Mouse (Mus musculus) embryonic fibroblast, embryonic 13.5 days (primary cell): ENCODE measurements around the gene Kat8. TPM values are rescaled to one million over a fixed set of nuclear protein-coding genes. Genes with fewer than 3 reads are reported as not detected.
A peak's percentile ranks its signal among the peaks of the same experiment; 100 is the strongest.

Experiments used
- H3K27ac ChIP-seq: 2 replicates; pipeline ENCODE4 v1.5.1; 2012; ENCODE audit warnings: low read length, control low read depth, inconsistent platforms; ENCODE audit not compliant: insufficient read depth
- H3K4me1 ChIP-seq: 2 replicates; pipeline ENCODE4 v1.6.1; 2011; ENCODE audit warnings: low read length; ENCODE audit not compliant: control insufficient read depth, insufficient read depth
- H3K4me3 ChIP-seq: 2 replicates; pipeline ENCODE4 v1.5.1; 2011; ENCODE audit warnings: mild to moderate bottlenecking, control low read depth, low read length; ENCODE audit not compliant: insufficient read depth
- CTCF ChIP-seq: IDR thresholded peaks from 2 replicates; pipeline ENCODE4 v1.5.1; 2011; ENCODE audit warnings: mild to moderate bottlenecking, control low read depth, low read length, moderate library complexity, borderline replicate concordance; ENCODE audit not compliant: insufficient read depth
- POLR2A ChIP-seq: IDR thresholded peaks from 2 replicates; pipeline ENCODE4 v1.6.1; 2011; ENCODE audit warnings: low read depth, mild to moderate bottlenecking, control low read depth, low read length, moderate library complexity
- polyA plus RNA-seq: library from polyadenylated mRNA; stranded (reverse); fragments of >200 nt; gene quantifications from 2 replicates; pipeline ENCODE4 v1.2.4, GENCODE M21; 2011; ENCODE audit warnings: low read depth; ENCODE audit not compliant: missing spikeins, insufficient read length

Kat8 gene
- polyA plus RNA-seq, 1 experiment = 24.5 TPM

DNA sequence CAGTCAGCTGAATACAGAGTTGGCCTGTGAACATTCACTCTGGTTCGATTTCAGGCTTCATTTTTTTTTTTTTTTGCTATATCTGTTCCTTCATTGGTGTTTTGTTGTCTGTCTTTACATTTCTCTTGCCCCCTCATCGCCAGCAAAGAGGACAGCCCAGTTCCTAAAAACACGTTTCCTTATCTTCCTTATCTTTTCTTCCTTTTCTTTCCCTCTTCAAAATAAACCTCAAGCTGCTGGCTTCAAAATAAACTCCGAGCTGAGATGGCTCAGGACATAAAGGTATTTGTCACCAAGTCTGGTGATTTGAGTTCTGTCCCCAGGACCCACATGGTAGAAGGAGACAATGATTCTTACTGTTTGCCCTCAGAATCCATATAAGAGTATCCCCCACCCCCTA is 622 bp downstream of the Kat8 start:
- Histone ChIP-seq H3K4me3 (peak overlapping the region; percentile 87), H3K27ac (no peak overlapping the region), H3K4me1 (no peaks in the 10 kb centered on the region; the same call in 1 of the 2 replicates)
- no peak for TF ChIP-seq CTCF
- no peak for TF ChIP-seq POLR2A

DNA sequence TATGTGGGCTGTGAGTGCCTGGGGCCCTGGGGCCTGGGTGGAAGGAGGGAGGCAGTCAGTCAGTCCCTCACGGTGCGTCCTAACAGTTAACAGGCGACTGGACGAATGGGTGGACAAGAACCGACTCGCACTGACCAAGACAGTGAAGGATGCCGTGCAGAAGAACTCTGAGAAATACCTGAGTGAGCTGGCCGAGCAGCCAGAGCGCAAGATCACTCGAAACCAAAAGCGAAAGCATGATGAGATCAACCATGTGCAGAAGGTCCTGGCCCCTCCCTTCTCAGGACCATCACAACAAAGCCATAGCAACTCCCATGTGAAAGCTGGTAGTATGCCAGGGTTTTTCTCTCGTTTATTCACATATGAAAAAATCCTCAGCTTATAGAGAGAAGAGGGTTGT is 3.0 kb downstream of the Kat8 start:
- Histone ChIP-seq H3K27ac (no peak overlapping the region), H3K4me3 (no peak overlapping the region), H3K4me1 (no peaks in the 10 kb centered on the region; the same call in 1 of the 2 replicates)
- TF ChIP-seq POLR2A = no peak
- no peak for TF ChIP-seq CTCF

DNA sequence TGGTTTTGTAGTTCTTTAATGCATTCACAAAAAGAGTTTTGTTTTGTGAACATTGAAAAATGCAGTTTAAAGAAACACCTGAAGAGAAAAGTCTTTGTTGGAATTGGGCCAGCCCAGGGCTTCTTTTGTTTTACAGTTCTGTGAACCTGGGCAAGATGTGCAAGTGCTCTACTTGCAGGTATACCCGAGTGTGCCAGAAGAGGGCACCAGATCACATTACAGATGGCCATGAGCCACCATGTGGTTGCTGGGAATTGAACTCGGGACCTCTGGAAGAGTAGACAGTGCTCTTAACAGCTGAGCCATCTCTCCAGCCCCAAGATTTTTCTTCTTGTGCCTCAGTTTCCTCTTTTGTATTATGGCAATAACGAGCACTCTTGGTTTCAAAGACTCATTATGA is 5.9 kb downstream of the Kat8 start:
- H3K27ac ChIP-seq = no peak overlapping the region
- no peak for TF ChIP-seq POLR2A
- peak; percentile 27; the same call in 1 of the 2 replicates for TF ChIP-seq CTCF
- H3K4me1 ChIP-seq = no peaks in the 10 kb centered on the region; the same call in 1 of the 2 replicates
- no peak overlapping the region for H3K4me3 ChIP-seq

DNA sequence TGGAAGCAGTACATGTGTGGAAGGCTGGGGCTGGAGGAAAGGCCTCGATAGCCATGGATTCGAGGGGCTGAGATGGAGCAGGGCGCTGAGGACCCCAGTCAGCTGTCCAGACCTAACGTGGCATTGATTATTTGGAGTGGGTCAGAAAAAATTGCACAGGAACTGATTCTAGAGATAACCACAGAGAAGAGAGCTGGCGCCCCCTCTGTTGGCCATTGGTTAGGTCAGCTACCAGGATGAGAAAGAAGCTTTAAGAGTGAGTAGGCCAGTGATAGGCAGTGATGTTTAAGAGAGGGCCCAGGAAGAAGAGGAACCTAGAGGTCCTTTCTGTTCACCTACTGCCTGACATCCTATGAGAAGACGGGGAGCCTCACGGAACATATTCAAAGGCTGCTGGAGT is 7.0 kb downstream of the Kat8 start:
- no peak overlapping the region for H3K27ac ChIP-seq
- H3K4me3 ChIP-seq = no peak overlapping the region
- TF ChIP-seq POLR2A (no peak), CTCF (no peak)
- no peaks in the 10 kb centered on the region; the same call in 1 of the 2 replicates for H3K4me1 ChIP-seq

DNA sequence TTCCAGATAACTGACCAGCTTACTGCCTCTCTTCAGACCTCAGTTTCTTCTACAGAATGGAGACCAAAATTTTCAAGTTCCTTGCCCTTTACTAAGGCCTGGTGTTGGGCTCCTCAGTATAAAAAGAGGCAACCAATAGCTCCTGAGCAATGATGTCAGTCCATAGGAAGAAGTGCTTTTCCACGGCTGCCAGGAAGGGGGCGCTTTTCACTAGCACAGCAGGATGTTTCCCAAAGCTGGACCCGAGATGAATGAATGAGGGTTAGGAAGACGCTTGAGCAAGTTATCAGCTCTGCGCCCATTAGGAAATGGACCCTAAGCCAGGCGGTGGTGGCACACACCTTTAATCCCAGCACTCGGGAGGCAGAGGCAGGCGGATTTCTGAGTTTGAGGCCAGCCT is 9.2 kb downstream of the Kat8 start:
- Histone ChIP-seq H3K27ac (no peak overlapping the region), H3K4me1 (no peaks in the 10 kb centered on the region), H3K4me3 (no peak overlapping the region)
- peak; percentile 16; the same call in 1 of the 2 replicates for TF ChIP-seq CTCF
- TF ChIP-seq POLR2A = no peak

DNA sequence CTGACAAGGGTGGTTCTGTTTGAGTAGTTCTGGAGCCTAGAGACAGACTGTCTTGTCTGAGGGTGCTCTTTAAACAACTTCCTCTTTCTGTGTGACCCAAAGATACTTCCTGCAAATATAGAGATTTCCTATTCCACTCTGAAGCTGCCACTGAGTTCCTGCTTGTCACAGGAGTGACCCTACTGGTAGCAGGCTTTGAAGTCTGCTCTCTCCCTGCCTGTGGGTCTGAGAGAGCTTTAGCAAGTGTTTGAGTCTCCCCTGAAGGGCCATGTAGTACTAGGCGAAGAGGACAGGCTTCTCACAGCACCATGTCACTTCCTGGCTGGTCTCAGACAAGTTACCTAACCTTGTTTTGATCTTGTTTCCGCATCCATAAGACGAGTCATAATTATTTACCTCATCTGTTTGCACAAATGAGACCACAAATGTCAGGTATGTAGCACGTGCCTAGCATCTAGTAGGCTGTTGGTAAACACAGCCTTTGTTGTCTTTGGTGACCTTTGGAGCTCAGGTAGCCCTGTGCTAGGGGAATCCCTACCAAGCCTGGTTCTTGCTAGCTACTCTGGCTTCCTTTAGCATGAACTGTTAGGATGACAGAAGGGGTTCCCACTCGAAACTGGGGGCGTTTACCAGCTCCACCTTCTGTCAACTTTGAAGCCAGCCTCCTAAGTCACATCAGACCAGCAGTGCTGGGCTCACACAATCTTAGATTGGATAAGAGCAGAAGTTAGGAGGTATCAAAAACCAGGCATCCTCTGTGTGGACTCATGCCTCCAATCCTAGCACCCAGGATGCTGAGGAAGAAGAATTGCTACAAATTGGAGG is 10.3 kb downstream of the Kat8 start:
- H3K4me3 ChIP-seq = no peak overlapping the region
- no peak overlapping the region for H3K27ac ChIP-seq
- TF ChIP-seq CTCF = no peak
- no peak for TF ChIP-seq POLR2A
- H3K4me1 ChIP-seq = no peaks in the 10 kb centered on the region

DNA sequence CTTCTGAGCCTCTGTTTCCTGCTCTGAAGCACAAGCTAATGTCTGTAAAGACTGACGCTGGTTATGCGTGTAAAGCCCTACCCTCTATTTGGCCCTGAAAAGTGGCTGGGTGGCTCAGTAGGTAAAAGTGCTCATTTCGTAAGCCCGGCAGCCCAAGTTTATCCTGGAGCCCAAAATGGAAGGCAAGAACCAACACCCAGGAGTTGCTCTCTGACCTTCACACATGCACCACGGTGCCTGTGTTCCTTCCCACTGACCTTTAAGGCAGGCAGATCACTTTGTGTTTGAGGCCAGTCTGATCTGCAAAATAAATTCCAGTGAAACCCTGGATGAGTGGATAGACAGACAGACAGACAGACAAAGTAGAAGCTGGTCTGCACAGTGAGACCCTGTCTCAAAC is 11.4 kb downstream of the Kat8 start:
- Histone ChIP-seq H3K4me3 (no peak overlapping the region), H3K4me1 (no peaks in the 10 kb centered on the region), H3K27ac (no peak overlapping the region)
- no peak for TF ChIP-seq CTCF
- no peak for TF ChIP-seq POLR2A

DNA sequence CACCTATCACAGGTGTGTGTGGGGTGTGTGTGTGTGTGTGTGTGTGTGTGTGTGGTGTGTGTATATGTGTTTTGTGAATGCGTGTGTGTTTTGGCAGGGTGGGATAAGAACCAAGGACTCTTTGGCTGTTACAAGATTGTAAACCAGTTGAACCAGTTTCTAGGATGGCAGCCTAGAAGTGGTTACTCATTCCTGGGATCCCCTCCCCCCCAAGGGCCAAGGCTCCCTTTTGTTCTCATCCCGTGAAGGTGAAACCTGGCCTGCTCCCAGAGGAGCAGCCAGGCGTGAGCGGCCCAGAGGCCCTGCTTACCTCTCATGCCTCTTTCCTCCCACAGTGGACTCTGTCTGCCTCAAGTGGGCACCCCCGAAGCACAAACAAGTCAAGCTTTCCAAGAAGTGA is 12.9 kb downstream of the Kat8 start:
- TF ChIP-seq CTCF (no peak), POLR2A (no peak)
- no peak overlapping the region for H3K4me3 ChIP-seq
- H3K4me1 ChIP-seq = no peaks in the 10 kb centered on the region
- no peak overlapping the region for H3K27ac ChIP-seq

DNA sequence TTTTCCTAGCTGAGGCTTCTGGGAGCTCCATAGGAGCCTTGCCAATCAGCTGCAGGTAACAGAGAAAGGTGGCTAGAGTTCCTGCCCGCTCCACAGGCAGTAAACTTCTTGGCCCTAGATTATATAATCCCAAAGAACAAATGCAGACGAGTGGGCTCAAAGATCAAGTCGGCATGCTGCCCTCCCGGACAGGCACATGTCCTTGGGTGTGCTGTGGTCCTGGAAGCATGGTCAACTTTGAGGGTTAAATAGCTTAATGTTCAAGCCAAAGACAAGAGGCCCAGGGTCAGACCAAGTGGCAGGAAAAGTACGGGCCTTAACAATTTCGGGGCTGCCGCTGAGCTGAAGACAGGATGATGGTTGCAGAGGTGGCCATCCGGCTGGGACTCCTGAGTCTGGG is 13.8 kb downstream of the Kat8 start:
- no peak overlapping the region for H3K4me3 ChIP-seq
- no peak overlapping the region for H3K27ac ChIP-seq

DNA sequence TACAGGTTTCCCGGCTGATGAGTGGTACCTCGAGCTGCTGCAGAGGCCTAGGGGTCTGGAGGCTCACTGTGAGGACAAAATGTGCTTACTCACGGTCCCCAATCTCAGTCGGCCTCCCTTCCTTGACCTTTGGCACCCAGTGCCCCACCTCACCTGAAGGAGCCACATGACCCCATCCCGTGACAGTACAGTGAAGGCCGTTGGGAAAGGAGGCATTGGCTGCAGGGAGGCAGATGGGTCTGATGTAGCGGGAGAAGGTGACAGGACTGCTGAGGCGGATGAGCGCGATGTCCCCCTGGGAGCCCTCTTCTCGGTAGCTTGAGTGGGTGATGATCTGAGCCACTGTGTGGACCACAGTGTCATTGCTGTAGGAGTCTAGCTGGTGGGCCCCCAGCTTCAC is 14.5 kb downstream of the Kat8 start:
- Histone ChIP-seq H3K4me3 (no peak overlapping the region), H3K4me1 (peaks cover 5% of the 10 kb centered on the region), H3K27ac (no peak overlapping the region)
- TF ChIP-seq CTCF (no peak), POLR2A (no peak)

More for the DNA sequence above, 13.8 kb downstream of the Kat8 start:
- no peaks in the 10 kb centered on the region; the same call in 1 of the 2 replicates for H3K4me1 ChIP-seq
- TF ChIP-seq POLR2A = no peak
- TF ChIP-seq CTCF = no peak
